Mouse (Mus musculus): ENCODE measurements around the gene Mrtfb.

The Mrtfb gene

GRCm38 (mm10) chr16:13232912-13233802, 23.1 kb upstream of the Mrtfb start:
- Histone ChIP-seq H3K36me3 (ENCODE audit: insufficient read depth, low read length) (no peaks in the 10 kb centered on the region), H3K9me3 (ENCODE audit: low read length) (no peaks in the 10 kb centered on the region), H3K4me3 (replicated peaks; ENCODE audit: low read length) (no peak overlapping the region), H3K27me3 (ENCODE audit: insufficient read depth, low read length) (no peaks in the 10 kb centered on the region), H3K4me1 (replicated peaks; ENCODE audit: low read depth, low read length) (peaks cover 9% of the 10 kb centered on the region; the same call in 1 of the 2 replicates)
- TF ChIP-seq CTCF (conservative IDR thresholded peaks at IDR 0.05; ENCODE audit: low read length) (no peak), POU5F1 (IDR thresholded peaks at IDR 0.05; ENCODE audit: borderline replicate concordance, low read length) (no peak), NANOG (IDR thresholded peaks at IDR 0.05; ENCODE audit: borderline replicate concordance, low read length) (no peak)

GRCm38 (mm10) chr16:13239039-13239438, 17.2 kb upstream of the Mrtfb start:
- no peak for TF ChIP-seq CTCF (conservative IDR thresholded peaks at IDR 0.05; ENCODE audit: low read length)
- no peak for TF ChIP-seq POU5F1 (IDR thresholded peaks at IDR 0.05; ENCODE audit: borderline replicate concordance, low read length)
- no peak for TF ChIP-seq NANOG (IDR thresholded peaks at IDR 0.05; ENCODE audit: borderline replicate concordance, low read length)

GRCm38 (mm10) chr16:13239544-13239943, 16.7 kb upstream of the Mrtfb start:
- TF ChIP-seq CTCF (conservative IDR thresholded peaks at IDR 0.05; ENCODE audit: low read length), result no peak
- no peak for TF ChIP-seq NANOG (IDR thresholded peaks at IDR 0.05; ENCODE audit: borderline replicate concordance, low read length)
- no peak for TF ChIP-seq POU5F1 (IDR thresholded peaks at IDR 0.05; ENCODE audit: borderline replicate concordance, low read length)
- Histone ChIP-seq H3K4me1 (replicated peaks; ENCODE audit: low read depth, low read length) (peaks cover 7% of the 10 kb centered on the region), H3K27me3 (ENCODE audit: insufficient read depth, low read length) (no peaks in the 10 kb centered on the region), H3K9me3 (ENCODE audit: low read length) (no peaks in the 10 kb centered on the region), H3K4me3 (replicated peaks; ENCODE audit: low read length) (no peak overlapping the region), H3K36me3 (ENCODE audit: insufficient read depth, low read length) (no peaks in the 10 kb centered on the region)

More at GRCm38 (mm10) chr16:13239039-13239438, 17.2 kb upstream of the Mrtfb start:
- Histone ChIP-seq H3K4me3 (replicated peaks; ENCODE audit: low read length) (no peak overlapping the region), H3K36me3 (ENCODE audit: insufficient read depth, low read length) (no peaks in the 10 kb centered on the region), H3K27me3 (ENCODE audit: insufficient read depth, low read length) (no peaks in the 10 kb centered on the region), H3K4me1 (replicated peaks; ENCODE audit: low read depth, low read length) (peaks cover 7% of the 10 kb centered on the region), H3K9me3 (ENCODE audit: low read length) (no peaks in the 10 kb centered on the region)

- TF ChIP-seq NANOG (IDR thresholded peaks at IDR 0.05; ENCODE audit: borderline replicate concordance, low read length), result no peak
- no peak for TF ChIP-seq CTCF (conservative IDR thresholded peaks at IDR 0.05; ENCODE audit: low read length)
- TF ChIP-seq POU5F1 (IDR thresholded peaks at IDR 0.05; ENCODE audit: borderline replicate concordance, low read length), result no peak
- Histone ChIP-seq H3K9me3 (ENCODE audit: low read length) (no peaks in the 10 kb centered on the region), H3K4me3 (replicated peaks; ENCODE audit: low read length) (no peak overlapping the region), H3K4me1 (replicated peaks; ENCODE audit: low read depth, low read length) (peaks cover 7% of the 10 kb centered on the region), H3K27me3 (ENCODE audit: insufficient read depth, low read length) (no peaks in the 10 kb centered on the region), H3K36me3 (ENCODE audit: insufficient read depth, low read length) (no peaks in the 10 kb centered on the region)
Measured at GRCm38 (mm10) chr16:13240326-13240725, 16.0 kb upstream of the Mrtfb start.

GRCm38 (mm10) chr16:13245658-13246057, 10.6 kb upstream of the Mrtfb start:
- H3K9me3 ChIP-seq (ENCODE audit: low read length), result no peaks in the 10 kb centered on the region
- H3K4me3 ChIP-seq (replicated peaks; ENCODE audit: low read length), result no peak overlapping the region
- TF ChIP-seq CTCF (conservative IDR thresholded peaks at IDR 0.05; ENCODE audit: low read length), result no peak
- no peak for TF ChIP-seq NANOG (IDR thresholded peaks at IDR 0.05; ENCODE audit: borderline replicate concordance, low read length)
- TF ChIP-seq POU5F1 (IDR thresholded peaks at IDR 0.05; ENCODE audit: borderline replicate concordance, low read length), result no peak
- 0 out of 2 replicates have a peak, but pooled peaks cover 7% of the 10 kb centered on the region for H3K27me3 ChIP-seq (ENCODE audit: insufficient read depth, low read length)
- H3K4me1 ChIP-seq (replicated peaks; ENCODE audit: low read depth, low read length), result peaks cover 7% of the 10 kb centered on the region
- no peaks in the 10 kb centered on the region for H3K36me3 ChIP-seq (ENCODE audit: insufficient read depth, low read length)

- no peaks in the 10 kb centered on the region for H3K36me3 ChIP-seq (ENCODE audit: insufficient read depth, low read length)
- H3K4me3 ChIP-seq (replicated peaks; ENCODE audit: low read length), result no peak overlapping the region
- H3K4me1 ChIP-seq (replicated peaks; ENCODE audit: low read depth, low read length), result peaks cover under 1% of the 10 kb centered on the region; the same call in 1 of the 2 replicates
- TF ChIP-seq NANOG (IDR thresholded peaks at IDR 0.05; ENCODE audit: borderline replicate concordance, low read length) (no peak), CTCF (conservative IDR thresholded peaks at IDR 0.05; ENCODE audit: low read length) (no peak), POU5F1 (IDR thresholded peaks at IDR 0.05; ENCODE audit: borderline replicate concordance, low read length) (no peak)
- H3K27me3 ChIP-seq (ENCODE audit: insufficient read depth, low read length), result peaks cover 7% of the 10 kb centered on the region; the same call in 1 of the 2 replicates
- no peaks in the 10 kb centered on the region for H3K9me3 ChIP-seq (ENCODE audit: low read length)
Measured at GRCm38 (mm10) chr16:13246855-13247254, 9.4 kb upstream of the Mrtfb start.

GRCm38 (mm10) chr16:13250061-13250460, 6.2 kb upstream of the Mrtfb start:
- Histone ChIP-seq H3K27me3 (ENCODE audit: insufficient read depth, low read length) (peaks cover 14% of the 10 kb centered on the region; the same call in 1 of the 2 replicates), H3K4me3 (replicated peaks; ENCODE audit: low read length) (no peak overlapping the region), H3K9me3 (ENCODE audit: low read length) (no peaks in the 10 kb centered on the region), H3K4me1 (replicated peaks; ENCODE audit: low read depth, low read length) (no peaks in the 10 kb centered on the region), H3K36me3 (ENCODE audit: insufficient read depth, low read length) (no peaks in the 10 kb centered on the region)
- TF ChIP-seq CTCF (conservative IDR thresholded peaks at IDR 0.05; ENCODE audit: low read length) (no peak), POU5F1 (IDR thresholded peaks at IDR 0.05; ENCODE audit: borderline replicate concordance, low read length) (no peak), NANOG (IDR thresholded peaks at IDR 0.05; ENCODE audit: borderline replicate concordance, low read length) (no peak)

- Histone ChIP-seq H3K4me1 (replicated peaks; ENCODE audit: low read depth, low read length) (peaks cover 40% of the 10 kb centered on the region), H3K4me3 (replicated peaks; ENCODE audit: low read length) (peak overlapping the region; percentile 94), H3K27me3 (ENCODE audit: insufficient read depth, low read length) (peaks cover 9% of the 10 kb centered on the region; the same call in 1 of the 2 replicates), H3K36me3 (ENCODE audit: insufficient read depth, low read length) (no peaks in the 10 kb centered on the region), H3K9me3 (ENCODE audit: low read length) (no peaks in the 10 kb centered on the region)
- TF ChIP-seq NANOG (IDR thresholded peaks at IDR 0.05; ENCODE audit: borderline replicate concordance, low read length) (no peak), CTCF (conservative IDR thresholded peaks at IDR 0.05; ENCODE audit: low read length) (no peak), POU5F1 (IDR thresholded peaks at IDR 0.05; ENCODE audit: borderline replicate concordance, low read length) (no peak)
Measured at GRCm38 (mm10) chr16:13256667-13257527, 616 bp downstream of the Mrtfb start.
